Comparison of ENCODE assay signal across 8 mouse cellular contexts in genomic region chr5:74092481-74092832, GRCm38 (mm10). TPM values are rescaled to one million over a fixed set of nuclear protein-coding genes. Genes with fewer than 3 reads are reported as not detected.
DNase-seq lines count a peak whose midpoint lies in the region; ATAC-seq and TF ChIP-seq lines count a peak whose summit lies in the region.

No protein-coding gene starts in this region.

- no peak for TF ChIP-seq CTCF in bone marrow, adult 2 months (IDR thresholded peaks at IDR 0.05; ENCODE audit: control insufficient read depth, insufficient read depth, low read length)

- H3K4me1 ChIP-seq in heart, embryonic 16.5 days (ENCODE audit: control insufficient read depth, insufficient read depth, low read length): peaks cover 14% of the 10 kb centered on the region
- no peaks in the 10 kb centered on the region for H3K4me1 ChIP-seq in bone marrow, adult 2 months (ENCODE audit: control insufficient read depth, insufficient read depth, low read length)
- peaks cover 15% of the 10 kb centered on the region for H3K4me1 ChIP-seq in hindbrain, embryonic 12.5 days

- 43% methylated on average over 4 of the region's 4 CpGs for WGBS in heart, embryonic 16.5 days
- 40% methylated on average over 4 of the region's 4 CpGs for WGBS in bone marrow, adult 2 months
- WGBS in hindbrain, embryonic 12.5 days: 45% methylated on average over 4 of the region's 4 CpGs

- no peaks in the 10 kb centered on the region for H3K9me3 ChIP-seq in heart, embryonic 16.5 days (replicated peaks; ENCODE audit: control insufficient read depth, low read length)
- H3K9me3 ChIP-seq in hindbrain, embryonic 12.5 days (replicated peaks): no peaks in the 10 kb centered on the region

- peaks cover 13% of the 10 kb centered on the region for H3K36me3 ChIP-seq in heart, embryonic 16.5 days (ENCODE audit: control insufficient read depth, insufficient read depth)
- H3K36me3 ChIP-seq in hindbrain, embryonic 12.5 days: peaks cover 16% of the 10 kb centered on the region

- peak overlapping the region; percentile 76 for H3K27ac ChIP-seq in heart, embryonic 16.5 days (ENCODE audit: low read length)
- no peak overlapping the region for H3K27ac ChIP-seq in bone marrow, adult 2 months (ENCODE audit: control insufficient read depth, insufficient read depth, low read depth, low read length, poor library complexity)
- peak overlapping the region; percentile 60; the same call in 1 of the 2 replicates for H3K27ac ChIP-seq in hindbrain, embryonic 12.5 days

- H3K27me3 ChIP-seq in heart, embryonic 16.5 days (ENCODE audit: control insufficient read depth, insufficient read depth, low read length): no peaks in the 10 kb centered on the region
- H3K27me3 ChIP-seq in hindbrain, embryonic 12.5 days: no peaks in the 10 kb centered on the region

- ATAC-seq in heart, embryonic 16.5 days (replicated peaks; ENCODE audit: extremely low read depth, insufficient read depth, low FRiP score): no peak
- peak; percentile 33; the same call in 1 of the 2 replicates for ATAC-seq in hindbrain, embryonic 12.5 days (ENCODE audit: low FRiP score)
- ATAC-seq in megakaryocyte-erythroid progenitor cell, adult 5-6 weeks (replicated peaks; ENCODE audit: low FRiP score, low TSS enrichment, poor library complexity, severe bottlenecking): peak; percentile 24

- TF ChIP-seq POLR2A in bone marrow, adult 2 months (IDR thresholded peaks at IDR 0.05; ENCODE audit: borderline replicate concordance, control insufficient read depth, low read depth, low read length): no peak

- no peak for DNase-seq in heart, adult 8-10 months (ENCODE audit: low spot score)
- DNase-seq in layer of hippocampus, adult 18-20 months (ENCODE audit: low spot score in 2 of 2): no peak
- no peak for DNase-seq in frontal cortex, postnatal 14 days (ENCODE audit: low spot score in 2 of 2)
- DNase-seq in adrenal gland, adult 18-20 months (ENCODE audit: low spot score in 2 of 2): no peak

- peak overlapping the region; percentile 91 for H3K4me3 ChIP-seq in heart, embryonic 16.5 days (ENCODE audit: low read length)
- H3K4me3 ChIP-seq in bone marrow, adult 2 months (replicated peaks; ENCODE audit: control insufficient read depth, low read depth, low read length): peak overlapping the region; percentile 48
- H3K4me3 ChIP-seq in hindbrain, embryonic 12.5 days: peak overlapping the region; percentile 90

- peak overlapping the region; percentile 73 for H3K4me2 ChIP-seq in heart, embryonic 16.5 days (ENCODE audit: low read depth, low read length)
- peak overlapping the region; percentile 82 for H3K4me2 ChIP-seq in hindbrain, embryonic 12.5 days (replicated peaks)

- H3K9ac ChIP-seq in heart, embryonic 16.5 days (ENCODE audit: low read length): peak overlapping the region; percentile 69
- H3K9ac ChIP-seq in hindbrain, embryonic 12.5 days: no peak overlapping the region; the same call in 1 of the 2 replicates

RNA-seq across cellular contexts. Expression of gene Usp46, which starts 24.2 kb away (rescaled TPM):
- 27.8 and 31.3 TPM in 2 replicates for polyA plus RNA-seq in heart, embryonic 16.5 days (2015; fragmentation: Nextera tagmentation; extraction: Ambion mirVana)
- 10 to 100 TPM; 32.2 to 40.1 (median 34.8) TPM for total RNA-seq in heart, adult 8-10 months (2022)
- 17.6 and 17.8 TPM in 2 replicates for polyA plus RNA-seq in bone marrow, adult 2 months (2011; ENCODE audit: insufficient read depth, insufficient read length, low replicate concordance, missing spikeins)
- 36.9 and 44.9 TPM in 2 replicates for polyA plus RNA-seq in hindbrain, embryonic 12.5 days (2016; fragmentation: Nextera tagmentation; extraction: Ambion mirVana)
- 37.3 and 54.5 TPM in 2 replicates for total RNA-seq in megakaryocyte-erythroid progenitor cell, adult 5-6 weeks (2014; fragmentation: Nextera tagmentation)
- total RNA-seq in megakaryocyte-erythroid progenitor cell, adult 5-6 weeks (2017): 28.0 and 41.4 TPM in 2 replicates
- 100 to 1,000 TPM; 139 TPM for total RNA-seq in layer of hippocampus, adult 18-20 months (2021)
- 10 to 100 TPM; 25.8 to 26.9 TPM for total RNA-seq in adrenal gland, adult 18-20 months (2021)
